Mouse (Mus musculus) forebrain, embryonic 16.5 days (tissue): ENCODE results near the gene Trpm2. TPM values are rescaled to one million over a fixed set of nuclear protein-coding genes. Genes with fewer than 3 reads are reported as not detected.
"Not testable (repeated sequence)": the region's sequence is repeated elsewhere in the genome, so short reads cannot be mapped to it uniquely, and the experiment has no call there.

Source experiments
- ATAC-seq: fragments of 200-750 bp; cut with Nextera tagmentation; 2 replicates; pipeline ENCODE4 v1.8.0; 2017; ENCODE audit warnings: mild to moderate bottlenecking, moderate library complexity
- H3K27ac ChIP-seq: fragments of 300-500 bp; sonication (generic); 2 replicates; pipeline ENCODE4 v1.5.1; 2014; ENCODE audit warnings: low read length, control low read depth
- H3K27me3 ChIP-seq: fragments of 300-500 bp; sonication (generic); replicated peaks from 2 replicates; pipeline ENCODE4 v1.6.1; 2014; ENCODE audit warnings: low read length; ENCODE audit not compliant: control insufficient read depth, insufficient read depth
- H3K36me3 ChIP-seq: fragments of 300-500 bp; sonication (generic); 2 replicates; pipeline ENCODE4 v1.6.1; 2014; ENCODE audit not compliant: control insufficient read depth, insufficient read depth
- H3K4me1 ChIP-seq: fragments of 300-500 bp; sonication (generic); replicated peaks from 2 replicates; pipeline ENCODE4 v1.6.1; 2014; ENCODE audit warnings: low read length; ENCODE audit not compliant: control insufficient read depth, insufficient read depth
- H3K4me2 ChIP-seq: fragments of 300-500 bp; sonication (generic); 2 replicates; pipeline ENCODE4 v1.6.1; 2014; ENCODE audit warnings: mild to moderate bottlenecking, low read length, control low read depth
- H3K4me3 ChIP-seq: fragments of 300-500 bp; sonication (generic); replicated peaks from 2 replicates; pipeline ENCODE4 v1.5.1; 2014; ENCODE audit warnings: mild to moderate bottlenecking, low read length, control low read depth
- H3K9ac ChIP-seq: fragments of 300-500 bp; sonication (generic); replicated peaks from 2 replicates; pipeline ENCODE4 v1.6.1; 2014; ENCODE audit warnings: low read depth, low read length, control low read depth
- H3K9me3 ChIP-seq: fragments of 300-500 bp; sonication (generic); 2 replicates; pipeline ENCODE4 v1.6.1; 2016; ENCODE audit warnings: low read length; ENCODE audit not compliant: control insufficient read depth
- WGBS: fragments of 180-500 bp; shearing (Covaris S2); extraction: QIAGEN DNeasy Blood & Tissue Kit; methylation state at CpG from one replicate; pipeline ENCODE4 v1.1.7; 2014; 5-methylcytosine and 5-hydroxymethylcytosine counted together
- polyA plus RNA-seq: library from polyadenylated mRNA; unstranded; fragments of >200 nt; fragmentation: Nextera tagmentation; extraction: Ambion mirVana; gene quantifications from 2 replicates; pipeline ENCODE4 v1.2.1, GENCODE M21; 2015

Gene Trpm2
- 3.0 and 5.0 TPM in 2 replicates for polyA plus RNA-seq

DNA sequence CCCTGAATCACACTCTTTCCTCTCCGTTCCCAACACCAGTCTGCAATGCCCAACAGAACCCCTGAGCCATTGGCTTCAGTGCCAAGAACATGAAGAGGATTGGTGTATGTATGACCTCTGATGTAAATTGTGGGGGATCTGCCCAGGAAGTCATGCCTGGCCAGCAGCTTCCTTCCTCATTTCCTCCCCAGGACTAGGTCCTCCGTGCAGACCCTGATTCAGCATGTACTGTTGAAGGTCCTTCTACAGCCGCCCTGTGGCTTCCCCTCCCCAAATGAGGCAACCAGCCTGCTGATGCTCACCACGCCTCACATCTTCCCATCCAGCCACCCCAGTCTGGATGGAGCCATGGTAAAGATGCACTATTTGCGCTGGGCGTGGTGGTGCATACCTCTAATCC, at the start of gene Trpm2:
Trpm2 (minus strand) TSS at position 83 of the 400 bp plus-strand sequence.
- 90% methylated on average over 6 of the region's 6 CpGs for WGBS
- Histone ChIP-seq H3K4me1 (peaks cover 7% of the 10 kb centered on the region; the same call in 1 of the 2 replicates), H3K9me3 (no peaks in the 10 kb centered on the region), H3K4me3 (peak within 1 kb of the TSS; percentile 44), H3K36me3 (no peaks in the 10 kb centered on the region), H3K4me2 (peak within 1 kb of the TSS; percentile 59), H3K9ac (peak within 1 kb of the TSS; percentile 41), H3K27me3 (peaks cover 18% of the 10 kb centered on the region), H3K27ac (no peak within 1 kb of the TSS)
- ATAC-seq = no peak

- not testable (repeated sequence) for H3K4me2 ChIP-seq, H3K36me3 ChIP-seq, H3K4me1 ChIP-seq, ATAC-seq, H3K4me3 ChIP-seq, H3K27ac ChIP-seq, H3K9me3 ChIP-seq, H3K9ac ChIP-seq, H3K27me3 ChIP-seq
- 95% methylated on average over 6 of the region's 11 CpGs for WGBS
These were observed 49.6 kb upstream of the Trpm2 start for GRCm38 (mm10) chr10:78019984-78020383.

DNA sequence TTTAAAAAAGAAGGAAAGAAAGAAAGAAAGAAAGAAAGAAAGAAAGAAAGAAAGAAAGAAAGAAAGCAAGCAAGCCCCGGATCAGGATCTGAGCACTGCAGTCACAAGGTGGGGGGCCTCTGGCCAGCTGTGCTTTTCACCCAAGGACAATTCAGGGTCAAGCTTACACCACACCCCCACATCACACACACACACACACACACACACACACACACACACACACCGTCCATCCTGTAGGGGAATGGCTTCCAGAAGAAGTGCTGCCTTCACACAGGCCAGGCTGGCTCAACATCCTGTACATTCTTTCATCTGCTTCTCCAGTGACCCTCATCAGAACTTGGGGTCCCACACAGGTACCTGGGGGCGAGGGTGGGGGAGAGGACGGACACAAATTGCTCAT, 48.9 kb upstream of the Trpm2 start:
- H3K27me3 ChIP-seq = no peaks in the 10 kb centered on the region
- H3K27ac ChIP-seq = no peak overlapping the region
- no peak overlapping the region for H3K4me3 ChIP-seq
- peaks cover 2% of the 10 kb centered on the region; the same call in 1 of the 2 replicates for H3K4me1 ChIP-seq
- H3K4me2 ChIP-seq = no peak overlapping the region
- H3K36me3 ChIP-seq = no peaks in the 10 kb centered on the region
- no peak for ATAC-seq
- H3K9ac ChIP-seq = no peak overlapping the region
- H3K9me3 ChIP-seq = no peaks in the 10 kb centered on the region
- WGBS = 77% methylated on average over 4 of the region's 4 CpGs

DNA sequence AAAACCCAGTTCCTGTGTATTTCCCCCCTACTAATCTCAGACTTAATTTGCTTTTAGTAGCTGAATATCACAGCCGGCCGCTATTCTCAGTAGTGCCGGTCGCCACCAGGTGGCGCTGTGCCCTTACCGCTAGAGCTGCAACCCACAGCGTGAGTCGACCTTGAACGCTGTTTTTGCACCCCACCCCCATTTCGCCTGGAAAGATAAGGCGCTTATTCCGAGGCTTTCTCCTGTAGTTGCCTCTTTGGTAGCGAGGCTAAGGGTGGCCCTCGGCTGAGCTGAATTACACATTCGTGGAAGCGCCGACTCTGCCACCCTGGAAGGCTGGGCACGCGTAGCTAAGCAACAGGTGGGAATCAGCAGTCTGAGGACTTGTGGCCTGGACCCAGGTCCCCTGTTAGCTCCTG, 48.4 kb upstream of the Trpm2 start:
- no peaks in the 10 kb centered on the region for H3K27me3 ChIP-seq
- H3K9me3 ChIP-seq = no peaks in the 10 kb centered on the region
- no peak overlapping the region for H3K9ac ChIP-seq
- peak; percentile 89 for ATAC-seq
- H3K36me3 ChIP-seq = no peaks in the 10 kb centered on the region
- no peak overlapping the region for H3K27ac ChIP-seq
- peak overlapping the region; percentile 34 for H3K4me3 ChIP-seq
- peak overlapping the region; percentile 57 for H3K4me2 ChIP-seq
- 15% methylated on average over 19 of the region's 19 CpGs for WGBS
- peaks cover 2% of the 10 kb centered on the region; the same call in 1 of the 2 replicates for H3K4me1 ChIP-seq

DNA sequence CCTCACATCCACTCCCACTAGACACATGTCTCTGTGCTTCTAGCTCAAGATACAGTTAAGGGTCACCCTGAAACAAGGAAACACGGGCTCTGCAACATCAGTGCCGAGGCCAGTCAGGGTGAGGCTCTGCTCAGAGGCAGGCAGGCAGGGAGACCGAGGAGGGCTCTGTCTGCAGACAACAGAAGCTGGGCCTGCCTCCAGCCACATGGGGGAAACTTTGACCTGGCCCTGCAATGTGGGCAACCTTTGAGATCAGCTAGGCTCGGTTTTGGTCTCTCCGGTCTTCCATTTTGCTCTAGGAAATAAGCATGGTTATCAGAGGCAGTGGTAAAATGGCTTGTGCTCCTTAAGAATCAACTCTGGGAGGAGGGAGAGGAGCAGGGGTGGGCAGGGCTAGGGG, 46.0 kb upstream of the Trpm2 start:
- Histone ChIP-seq H3K4me3 (no peak overlapping the region), H3K27ac (no peak overlapping the region), H3K36me3 (no peaks in the 10 kb centered on the region), H3K27me3 (no peaks in the 10 kb centered on the region), H3K9me3 (no peaks in the 10 kb centered on the region), H3K4me2 (no peak overlapping the region), H3K4me1 (peaks cover 2% of the 10 kb centered on the region; the same call in 1 of the 2 replicates), H3K9ac (no peak overlapping the region)
- ATAC-seq = no peak
- WGBS = 53% methylated on average over 5 of the region's 5 CpGs

DNA sequence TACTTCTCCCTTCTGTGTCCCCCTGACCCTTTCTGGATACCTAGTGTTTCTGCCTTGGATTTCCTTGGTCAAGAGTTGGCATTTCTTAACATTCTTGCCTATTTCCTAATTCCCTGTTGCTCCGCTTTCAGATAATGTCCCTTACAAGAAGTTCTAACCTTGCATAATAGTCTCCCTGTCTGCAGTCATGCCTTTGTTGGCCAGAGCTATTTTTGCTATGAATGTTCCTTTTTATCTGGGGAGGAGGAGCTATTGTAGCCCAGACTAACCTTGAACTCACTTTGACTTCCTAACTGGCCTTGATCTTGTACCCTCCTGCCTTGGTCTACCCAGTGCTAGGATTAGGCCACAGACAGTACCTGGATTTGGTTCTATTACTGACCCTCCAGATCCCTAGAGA, 45.1 kb upstream of the Trpm2 start:
- H3K9me3 ChIP-seq = no peaks in the 10 kb centered on the region
- H3K4me1 ChIP-seq = peaks cover 2% of the 10 kb centered on the region; the same call in 1 of the 2 replicates
- no peak overlapping the region for H3K27ac ChIP-seq
- H3K27me3 ChIP-seq = no peaks in the 10 kb centered on the region
- 90% methylated on average over 1 of the region's 1 CpGs for WGBS
- no peak overlapping the region for H3K4me3 ChIP-seq
- H3K4me2 ChIP-seq = no peak overlapping the region
- no peak for ATAC-seq
- H3K9ac ChIP-seq = no peak overlapping the region
- no peaks in the 10 kb centered on the region for H3K36me3 ChIP-seq

DNA sequence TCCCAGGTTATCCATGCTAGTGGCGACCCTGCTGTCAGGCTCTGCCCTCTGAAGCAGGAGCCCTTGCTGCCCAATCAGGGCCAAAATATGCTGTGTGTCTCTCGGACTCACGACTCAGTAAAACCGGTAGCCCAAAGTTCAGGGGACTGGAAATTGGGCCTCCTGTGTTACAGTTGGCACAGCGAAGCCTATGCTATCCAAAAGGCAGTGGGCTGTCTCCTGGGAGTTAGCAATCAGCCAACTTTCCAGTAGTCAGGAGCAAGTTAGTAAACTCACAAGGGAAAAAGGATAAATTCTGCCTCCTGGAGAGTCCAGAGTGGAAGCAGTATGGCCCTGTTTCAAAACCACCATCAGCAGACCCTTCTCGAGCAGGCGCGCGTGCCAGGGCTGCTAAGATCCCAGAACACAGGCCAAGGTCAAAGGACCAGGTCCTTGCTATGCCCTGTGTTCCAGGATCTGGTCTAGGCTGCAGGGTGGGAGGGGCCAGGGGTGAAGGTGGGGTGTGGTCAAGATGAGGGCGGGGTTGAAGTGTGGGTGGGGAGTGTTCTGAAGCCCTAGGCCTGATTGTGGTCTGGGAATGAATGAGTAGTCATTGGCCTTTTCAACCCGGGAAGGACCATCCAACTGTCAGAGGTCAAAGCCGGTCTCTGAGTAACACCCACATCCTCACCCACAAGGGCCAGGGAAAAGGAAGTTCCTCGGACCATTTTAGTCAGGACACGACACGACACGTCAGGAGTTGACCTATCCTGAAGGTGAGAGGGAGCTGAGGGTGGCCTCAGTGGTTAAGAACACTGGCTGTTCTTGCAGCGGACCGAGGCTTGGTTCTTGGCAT, 42.5 kb upstream of the Trpm2 start:
- Histone ChIP-seq H3K9ac (no peak overlapping the region), H3K27me3 (no peaks in the 10 kb centered on the region), H3K4me2 (no peak overlapping the region), H3K4me1 (peaks cover 16% of the 10 kb centered on the region), H3K9me3 (no peaks in the 10 kb centered on the region), H3K36me3 (no peaks in the 10 kb centered on the region), H3K4me3 (no peak overlapping the region), H3K27ac (no peak overlapping the region)
- ATAC-seq = no peak
- 93% methylated on average over 18 of the region's 18 CpGs for WGBS

DNA sequence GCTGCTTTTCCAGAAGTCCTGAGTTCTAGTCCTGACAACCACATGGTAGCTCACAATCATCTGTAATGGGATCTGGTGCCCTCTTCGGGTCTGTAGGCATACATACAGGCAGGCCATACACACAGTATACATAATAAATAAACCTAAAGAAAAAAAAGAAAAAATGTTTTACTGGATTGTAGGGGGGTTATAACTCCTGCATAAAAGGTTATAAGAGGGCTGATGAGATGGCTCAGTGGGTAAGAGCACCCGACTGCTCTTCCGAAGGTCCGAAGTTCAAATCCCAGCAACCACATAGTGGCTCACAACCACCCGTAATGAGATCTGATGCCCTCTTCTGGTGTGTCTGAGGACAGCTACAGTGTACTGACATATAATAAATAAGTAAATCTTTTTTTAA, 40.8 kb upstream of the Trpm2 start:
- not testable (repeated sequence) for H3K9me3 ChIP-seq, H3K9ac ChIP-seq, H3K27me3 ChIP-seq, H3K4me3 ChIP-seq, H3K4me2 ChIP-seq, H3K27ac ChIP-seq, ATAC-seq, H3K36me3 ChIP-seq
- peaks cover 33% of the 10 kb centered on the region for H3K4me1 ChIP-seq
- WGBS = 89% methylated on average over 5 of the region's 5 CpGs

GRCm38 (mm10) chr10:78010335-78010734, 40.0 kb upstream of the Trpm2 start:
- Histone ChIP-seq H3K4me3 (no peak overlapping the region), H3K9me3 (no peaks in the 10 kb centered on the region), H3K9ac (no peak overlapping the region; the same call in 1 of the 2 replicates), H3K4me1 (peaks cover 33% of the 10 kb centered on the region), H3K27me3 (no peaks in the 10 kb centered on the region), H3K4me2 (0 out of 2 replicates have a peak overlapping the region, but pooled peaks have one; percentile 16), H3K36me3 (no peaks in the 10 kb centered on the region), H3K27ac (no peak overlapping the region)
- no peak for ATAC-seq
- 16% methylated on average over 10 of the region's 10 CpGs for WGBS
